Mouse (Mus musculus) embryonic fibroblast, embryonic 13.5 days (primary cell): ENCODE measurements at regions not wholly inside any gene's neighbourhood (a gene's known extent, or its start where the extent isn't known, plus 50 kb on each side); places are given as distances from the start of the nearest gene placed in this dataset.

ENCODE experiments used
- CTCF ChIP-seq: IDR thresholded peaks from 2 replicates; pipeline ENCODE4 v1.5.1; 2011; ENCODE audit warnings: mild to moderate bottlenecking, control low read depth, low read length, moderate library complexity, borderline replicate concordance; ENCODE audit not compliant: insufficient read depth
- POLR2A ChIP-seq: IDR thresholded peaks from 2 replicates; pipeline ENCODE4 v1.6.1; 2011; ENCODE audit warnings: low read depth, mild to moderate bottlenecking, control low read depth, low read length, moderate library complexity

DNA sequence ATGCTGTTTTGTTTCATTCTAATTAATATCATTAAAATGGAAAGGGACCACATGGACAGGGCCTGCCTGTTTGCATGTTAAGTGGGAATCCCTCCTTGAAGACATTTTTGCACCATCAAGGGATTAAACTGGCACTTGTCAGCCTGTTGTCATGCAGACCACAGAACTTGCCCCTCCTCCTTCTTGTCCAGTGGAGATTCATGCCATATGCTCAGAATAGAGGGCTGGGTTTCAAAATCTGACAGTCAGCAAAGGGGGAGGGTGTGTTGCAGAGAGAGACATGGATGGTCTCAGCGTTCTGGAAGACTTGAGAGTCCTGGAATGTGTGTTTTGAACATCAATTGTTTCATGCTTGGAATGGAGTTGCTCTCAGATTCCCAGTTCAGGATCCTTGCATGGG is 149.2 kb downstream of the Vgll3 start:
- TF ChIP-seq POLR2A (no peak), CTCF (no peak)
